Mouse (Mus musculus): ENCODE data around the gene Eps8l3. TPM values are rescaled to one million over a fixed set of nuclear protein-coding genes. Genes with fewer than 3 reads are reported as not detected.
A peak's percentile ranks its signal among the peaks of the same experiment; 100 is the strongest.

Gene Eps8l3
- polyA plus RNA-seq, 1 experiment from 2014 or later = 0.13 TPM

- DNase-seq (ENCODE audit: low spot score) (peak; percentile 94), ATAC-seq (replicated peaks; ENCODE audit: low FRiP score, low read depth) (peak; percentile 67)
- Histone ChIP-seq H3K4me1 (replicated peaks; ENCODE audit: insufficient read depth, low read length) (no peaks in the 10 kb centered on the region), H3K9ac (ENCODE audit: low read depth, low read length) (no peak overlapping the region), H3K4me2 (ENCODE audit: low read length) (no peak overlapping the region), H3K27ac (no peak overlapping the region), H3K36me3 (ENCODE audit: insufficient read depth, low read length) (no peaks in the 10 kb centered on the region), H3K27me3 (ENCODE audit: insufficient read depth, low read length) (no peaks in the 10 kb centered on the region), H3K9me3 (replicated peaks; ENCODE audit: low read length) (no peaks in the 10 kb centered on the region), H3K4me3 (replicated peaks; ENCODE audit: low read depth, low read length) (no peak overlapping the region)
- 5% methylated on average over 8 of the region's 8 CpGs for WGBS
- TF ChIP-seq CTCF (IDR thresholded peaks at IDR 0.05; ENCODE audit: low read depth) = peak; percentile 100
Observed at GRCm38 (mm10) chr3:107867086-107867485, 9.9 kb upstream of the Eps8l3 start.

DNA sequence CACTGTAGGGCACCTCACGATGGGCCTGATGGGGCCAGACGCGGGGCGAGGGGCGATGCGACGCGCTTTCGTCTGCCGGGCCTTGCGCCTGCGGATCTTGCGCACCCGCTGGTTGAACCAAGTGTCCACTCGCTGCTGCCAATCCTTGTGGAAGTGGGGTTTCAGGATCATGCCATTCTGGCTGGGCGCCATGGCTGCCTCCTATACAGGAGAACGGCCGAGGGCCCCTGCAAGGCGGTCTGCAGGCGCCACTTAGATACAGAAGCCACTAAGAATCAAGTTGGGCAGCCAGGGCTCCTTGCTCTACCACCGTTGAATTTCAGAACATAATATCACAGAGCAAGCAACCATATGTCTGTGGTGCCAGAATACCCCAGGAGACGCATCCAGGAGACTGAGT lies 8.6 kb upstream of the Eps8l3 start:
- Histone ChIP-seq H3K9ac (ENCODE audit: low read depth, low read length) (no peak overlapping the region), H3K9me3 (replicated peaks; ENCODE audit: low read length) (no peaks in the 10 kb centered on the region), H3K4me1 (replicated peaks; ENCODE audit: insufficient read depth, low read length) (no peaks in the 10 kb centered on the region), H3K4me3 (replicated peaks; ENCODE audit: low read depth, low read length) (no peak overlapping the region), H3K36me3 (ENCODE audit: insufficient read depth, low read length) (no peaks in the 10 kb centered on the region), H3K27me3 (ENCODE audit: insufficient read depth, low read length) (no peaks in the 10 kb centered on the region), H3K4me2 (ENCODE audit: low read length) (no peak overlapping the region), H3K27ac (no peak overlapping the region)
- ATAC-seq (replicated peaks; ENCODE audit: low FRiP score, low read depth) = no peak
- DNase-seq (ENCODE audit: low spot score) = no peak
- TF ChIP-seq CTCF (IDR thresholded peaks at IDR 0.05; ENCODE audit: low read depth) = no peak
- WGBS = 91% methylated on average over 22 of the region's 22 CpGs

DNA sequence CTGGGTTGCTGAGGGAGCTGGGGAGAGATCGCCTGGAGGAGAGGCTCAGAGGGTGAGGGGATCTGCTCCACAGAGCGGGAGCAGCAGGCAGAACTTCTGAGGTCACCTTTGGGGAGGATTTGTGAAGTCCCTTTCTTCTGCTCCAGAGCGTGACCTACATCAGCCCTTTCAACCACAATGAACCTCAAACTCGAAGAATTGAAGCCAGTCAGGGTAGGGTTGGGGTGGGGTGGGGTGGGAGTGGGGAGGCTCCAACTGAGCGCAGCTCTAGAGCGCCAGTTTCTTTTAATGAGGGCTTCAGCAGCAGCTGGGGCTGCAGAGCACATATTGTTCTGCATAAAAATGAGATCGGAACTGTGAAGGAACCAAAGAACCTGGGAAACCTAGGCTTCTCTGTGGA lies 7.9 kb upstream of the Eps8l3 start:
- no peaks in the 10 kb centered on the region for H3K4me1 ChIP-seq (replicated peaks; ENCODE audit: insufficient read depth, low read length)
- WGBS = 38% methylated on average over 7 of the region's 7 CpGs
- no peaks in the 10 kb centered on the region for H3K9me3 ChIP-seq (replicated peaks; ENCODE audit: low read length)
- H3K27ac ChIP-seq = no peak overlapping the region
- no peak overlapping the region for H3K9ac ChIP-seq (ENCODE audit: low read depth, low read length)
- ATAC-seq (replicated peaks; ENCODE audit: low FRiP score, low read depth) (no peak), DNase-seq (ENCODE audit: low spot score) (peak; percentile 9)
- H3K36me3 ChIP-seq (ENCODE audit: insufficient read depth, low read length) = no peaks in the 10 kb centered on the region
- H3K27me3 ChIP-seq (ENCODE audit: insufficient read depth, low read length) = no peaks in the 10 kb centered on the region
- H3K4me3 ChIP-seq (replicated peaks; ENCODE audit: low read depth, low read length) = no peak overlapping the region
- no peak overlapping the region for H3K4me2 ChIP-seq (ENCODE audit: low read length)
- TF ChIP-seq CTCF (IDR thresholded peaks at IDR 0.05; ENCODE audit: low read depth) = no peak

DNA sequence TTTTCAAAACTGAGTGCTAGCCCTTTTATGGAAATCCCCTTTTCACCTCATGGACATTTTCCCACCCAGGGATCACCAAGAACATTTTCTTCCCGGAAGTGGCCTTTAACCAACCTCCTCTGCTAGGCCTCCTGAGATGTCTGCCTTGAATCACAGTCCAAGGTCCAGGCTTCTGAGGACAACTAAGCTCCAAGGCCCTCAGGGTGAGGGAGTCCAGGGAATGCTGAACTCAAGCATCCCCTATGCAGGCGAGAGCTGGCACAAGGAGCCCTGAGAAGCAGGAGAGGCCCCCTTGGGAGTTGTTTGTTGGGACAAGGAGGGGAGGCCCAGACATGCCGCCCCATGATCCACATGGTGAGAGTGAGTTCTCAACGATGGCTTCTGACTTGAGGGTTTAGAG lies 7.1 kb upstream of the Eps8l3 start:
- peak; percentile 67; the same call in 1 of the 2 replicates for ATAC-seq (replicated peaks; ENCODE audit: low FRiP score, low read depth)
- Histone ChIP-seq H3K4me1 (replicated peaks; ENCODE audit: insufficient read depth, low read length) (no peaks in the 10 kb centered on the region), H3K27ac (no peak overlapping the region), H3K36me3 (ENCODE audit: insufficient read depth, low read length) (no peaks in the 10 kb centered on the region), H3K4me3 (replicated peaks; ENCODE audit: low read depth, low read length) (no peak overlapping the region), H3K4me2 (ENCODE audit: low read length) (no peak overlapping the region), H3K9me3 (replicated peaks; ENCODE audit: low read length) (no peaks in the 10 kb centered on the region), H3K9ac (ENCODE audit: low read depth, low read length) (no peak overlapping the region), H3K27me3 (ENCODE audit: insufficient read depth, low read length) (no peaks in the 10 kb centered on the region)
- DNase-seq (ENCODE audit: low spot score) = peak; percentile 19
- whole genome bisulfite sequencing = 70% methylated on average over 4 of the region's 4 CpGs
- no peak for TF ChIP-seq CTCF (IDR thresholded peaks at IDR 0.05; ENCODE audit: low read depth)

DNA sequence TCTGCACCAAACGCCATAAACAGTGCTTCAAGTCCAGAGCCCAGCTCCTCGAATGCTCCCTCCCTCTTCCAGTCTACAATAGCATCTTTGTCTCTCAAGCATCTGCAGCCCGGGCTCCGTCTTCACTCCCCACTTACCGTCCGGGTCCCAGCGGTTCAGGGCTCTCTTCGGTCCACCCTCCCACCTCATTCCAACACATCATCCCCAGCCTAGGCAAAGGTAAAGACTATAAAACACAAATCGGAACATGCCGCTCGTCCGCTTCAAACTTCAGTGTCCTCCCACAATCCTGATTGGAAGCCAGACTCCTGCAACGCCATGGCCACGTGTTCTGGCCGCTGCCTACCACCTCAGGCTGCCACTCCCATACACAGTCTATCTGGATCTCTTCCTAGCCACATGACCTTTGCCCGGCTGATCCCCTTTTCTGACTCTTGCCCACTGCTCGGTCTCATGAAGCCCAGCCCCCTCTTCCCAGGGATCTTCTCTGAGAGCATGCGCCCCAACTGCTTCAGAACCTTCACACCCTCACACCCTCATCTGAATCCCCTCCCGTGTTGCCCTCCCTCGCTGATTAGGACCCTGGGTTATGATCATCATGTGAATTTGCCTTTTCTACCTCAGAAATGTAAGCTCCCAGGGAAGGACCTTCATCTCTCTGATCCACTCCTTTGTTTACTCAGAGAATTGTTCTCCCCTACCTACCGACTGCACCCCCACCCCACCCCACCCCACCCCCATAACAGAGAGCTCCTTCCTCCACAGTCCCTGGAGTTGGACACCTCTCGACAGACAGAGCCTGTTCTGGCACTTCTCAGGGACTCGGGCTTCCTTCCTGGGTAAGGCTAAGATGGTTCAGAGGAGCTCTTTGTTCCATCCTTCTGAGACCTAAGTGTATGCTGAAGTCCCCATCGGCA lies 3.4 kb upstream of the Eps8l3 start:
- TF ChIP-seq CTCF (IDR thresholded peaks at IDR 0.05; ENCODE audit: low read depth) = no peak
- DNase-seq (ENCODE audit: low spot score) (no peak), ATAC-seq (replicated peaks; ENCODE audit: low FRiP score, low read depth) (no peak; the same call in 1 of the 2 replicates)
- no peaks in the 10 kb centered on the region for H3K27me3 ChIP-seq (ENCODE audit: insufficient read depth, low read length)
- H3K36me3 ChIP-seq (ENCODE audit: insufficient read depth, low read length) = no peaks in the 10 kb centered on the region
- no peak overlapping the region for H3K4me3 ChIP-seq (replicated peaks; ENCODE audit: low read depth, low read length)
- no peak overlapping the region for H3K27ac ChIP-seq
- H3K9ac ChIP-seq (ENCODE audit: low read depth, low read length) = no peak overlapping the region
- 67% methylated on average over 24 of the region's 24 CpGs for WGBS
- H3K4me1 ChIP-seq (replicated peaks; ENCODE audit: insufficient read depth, low read length) = no peaks in the 10 kb centered on the region
- no peaks in the 10 kb centered on the region for H3K9me3 ChIP-seq (replicated peaks; ENCODE audit: low read length)
- H3K4me2 ChIP-seq (ENCODE audit: low read length) = no peak overlapping the region

GRCm38 (mm10) chr3:107875231-107875630 lies 1.8 kb upstream of the Eps8l3 start:
- ATAC-seq (replicated peaks; ENCODE audit: low FRiP score, low read depth) = no peak
- TF ChIP-seq CTCF (IDR thresholded peaks at IDR 0.05; ENCODE audit: low read depth) = no peak
- Histone ChIP-seq H3K27ac (no peak overlapping the region), H3K4me3 (replicated peaks; ENCODE audit: low read depth, low read length) (no peak overlapping the region), H3K4me1 (replicated peaks; ENCODE audit: insufficient read depth, low read length) (no peaks in the 10 kb centered on the region), H3K36me3 (ENCODE audit: insufficient read depth, low read length) (no peaks in the 10 kb centered on the region), H3K9me3 (replicated peaks; ENCODE audit: low read length) (no peaks in the 10 kb centered on the region), H3K4me2 (ENCODE audit: low read length) (no peak overlapping the region), H3K27me3 (ENCODE audit: insufficient read depth, low read length) (no peaks in the 10 kb centered on the region), H3K9ac (ENCODE audit: low read depth, low read length) (no peak overlapping the region)
- DNase-seq (ENCODE audit: low spot score) = no peak
- WGBS = 50% methylated on average over 6 of the region's 6 CpGs

All from kidney, postnatal 0 days (tissue).